7 mouse cellular contexts compared by ENCODE assay signal in the genomic region with DNA sequence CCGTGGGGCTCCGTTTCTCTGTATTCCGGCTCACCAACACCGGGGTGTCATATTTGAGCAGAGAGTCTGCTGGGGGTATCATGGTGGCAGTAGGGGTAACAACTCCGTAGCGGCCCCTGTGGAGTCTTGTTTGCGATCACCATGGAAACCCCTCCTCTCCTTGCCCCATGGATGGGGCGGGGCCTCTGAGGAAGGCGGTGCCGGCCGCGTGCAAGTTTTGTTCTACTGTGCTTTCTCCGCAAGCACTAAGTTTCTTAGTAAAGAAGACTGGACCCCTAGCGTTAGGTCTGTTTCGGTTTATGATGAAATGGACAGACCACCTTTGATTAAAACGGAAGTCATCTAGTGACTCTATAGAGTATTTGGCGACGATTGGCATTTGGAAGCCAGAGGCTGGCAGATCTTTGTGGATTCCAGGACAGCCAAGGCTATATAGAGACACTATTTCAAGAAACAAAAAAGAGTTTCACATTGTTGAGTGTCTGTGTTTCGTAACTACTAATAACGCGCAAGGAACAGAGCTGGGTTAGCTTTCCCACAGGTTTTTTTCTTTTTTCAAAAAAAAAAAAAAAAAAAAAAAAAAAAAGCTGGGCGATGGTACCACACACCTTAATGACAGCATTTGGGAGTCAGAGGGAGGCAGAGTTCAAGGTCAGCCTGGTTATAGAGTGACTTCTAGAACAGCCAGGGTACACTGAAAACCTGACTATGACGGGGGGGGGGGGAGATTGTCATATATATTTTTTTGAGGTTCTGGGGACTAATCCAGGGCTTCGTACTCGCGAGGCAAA. TPM values are rescaled to one million over a fixed set of nuclear protein-coding genes. Genes with fewer than 3 reads are reported as not detected.
DNase-seq lines count a peak whose midpoint lies in the region; ATAC-seq lines count a peak whose summit lies in the region.

A gene (minus strand): TSS at position 187 of the 791 bp plus-strand sequence.

- H3K4me1 ChIP-seq in hindbrain, embryonic 11.5 days (replicated peaks; ENCODE audit: control insufficient read depth, insufficient read depth, low read length) = peaks cover 8% of the 10 kb centered on the region

- H3K36me3 ChIP-seq in hindbrain, embryonic 11.5 days (ENCODE audit: control insufficient read depth, insufficient read depth, low read length) = 0 out of 2 replicates have a peak, but pooled peaks cover 4% of the 10 kb centered on the region

- no peaks in the 10 kb centered on the region for H3K27me3 ChIP-seq in hindbrain, embryonic 11.5 days (ENCODE audit: control insufficient read depth, insufficient read depth, low read length)

- peak; percentile 59 for ATAC-seq in hindbrain, embryonic 11.5 days (ENCODE audit: low FRiP score)
- peak; percentile 64 for ATAC-seq in megakaryocyte progenitor cell, adult 5-6 weeks (replicated peaks; ENCODE audit: poor library complexity)

- WGBS in hindbrain, embryonic 11.5 days = 5% methylated on average over 26 of the region's 26 CpGs

- H3K4me3 ChIP-seq in hindbrain, embryonic 11.5 days (ENCODE audit: low read depth, low read length) = peak within 1 kb of the TSS; percentile 85

- peak within 1 kb of the TSS; percentile 60 for H3K4me2 ChIP-seq in hindbrain, embryonic 11.5 days (replicated peaks; ENCODE audit: low read depth, low read length)

- peak within 1 kb of the TSS; percentile 77 for H3K9ac ChIP-seq in hindbrain, embryonic 11.5 days (ENCODE audit: low read depth, low read length)

- intact Hi-C loops in left cerebral cortex, postnatal 25 days (cut with DNase I) = loop anchor here (2.0 kb wide), 1 partner anchor 19 kb away; a partner anchor contains a TSS

- no peaks in the 10 kb centered on the region for H3K9me3 ChIP-seq in hindbrain, embryonic 11.5 days (ENCODE audit: control insufficient read depth, low read length)

- peak; percentile 77 for DNase-seq in ZHBTc4 (ENCODE audit: low read depth, low spot score)
- DNase-seq in cerebellum, adult 8-10 months = peak; percentile 40
- DNase-seq in forelimb bud, embryonic 11.5 days (ENCODE audit: low read depth, low spot score) = peak; percentile 53
- peak; percentile 74 for DNase-seq in hindbrain, embryonic 11.5 days (ENCODE audit: low spot score)
- DNase-seq in left cerebral cortex, postnatal 25 days (ENCODE audit: low spot score in 2 of 2) = peak; percentile 29 to 34
- peak; percentile 34 for DNase-seq in right cerebral cortex, postnatal 4 days

- no peak within 1 kb of the TSS for H3K27ac ChIP-seq in hindbrain, embryonic 11.5 days (ENCODE audit: low read depth, low read length)

RNA-seq across cellular contexts. Expression of the gene that starts here (rescaled TPM):
- polyA plus RNA-seq in hindbrain, embryonic 11.5 days (2014; fragmentation: Nextera tagmentation; extraction: Ambion mirVana) = 0.64 and 0.91 TPM in 2 replicates
- under 1 TPM; 0.28 to 0.50 TPM for total RNA-seq in left cerebral cortex, postnatal 25 days (2021)
- 0.15 TPM in 1 of 2 replicates, not detected in the other for total RNA-seq in megakaryocyte progenitor cell, adult 5-6 weeks (2015)
- total RNA-seq in megakaryocyte progenitor cell, adult 5-6 weeks (2017) = not detected in 2 replicates

Comparison
In these comparisons a context has a peak if more than half of its experiments do, and no peak if none do; other contexts are left out.
1. Peak in DNase-seq, ATAC-seq, H3K4me3 ChIP-seq, H3K9ac ChIP-seq and H3K4me2 ChIP-seq in hindbrain, embryonic 11.5 days; RNA of the gene not detected or under 1 TPM.
2. Peak in DNase-seq in left cerebral cortex, postnatal 25 days; RNA of the gene not detected or under 1 TPM.
3. Peak in ATAC-seq in megakaryocyte progenitor cell, adult 5-6 weeks; RNA of the gene not detected or under 1 TPM.